Mouse (Mus musculus): ENCODE results near the gene Ccdc61.

Ccdc61 gene

GRCm38 (mm10) chr7:18858310-18858916, 51.8 kb downstream of the Ccdc61 start:
- no peak for DNase-seq (ENCODE audit: low read depth, low spot score)

GRCm38 (mm10) chr7:18848395-18848794, 61.8 kb downstream of the Ccdc61 start:
- DNase-seq (ENCODE audit: low read depth, low spot score) = no peak

- no peak for DNase-seq (ENCODE audit: low read depth, low spot score)
These were observed 65.4 kb downstream of the Ccdc61 start for GRCm38 (mm10) chr7:18844811-18845210.

- no peak for DNase-seq (ENCODE audit: low read depth, low spot score)
These were observed 69.0 kb downstream of the Ccdc61 start for GRCm38 (mm10) chr7:18841174-18841567.
